Mouse (Mus musculus): ENCODE results near the gene Anks1. TPM values are rescaled to one million over a fixed set of nuclear protein-coding genes. Genes with fewer than 3 reads are reported as not detected.

The Anks1 gene
- polyA plus RNA-seq, 1 experiment from 2014 or later: 14.9 TPM

DNA sequence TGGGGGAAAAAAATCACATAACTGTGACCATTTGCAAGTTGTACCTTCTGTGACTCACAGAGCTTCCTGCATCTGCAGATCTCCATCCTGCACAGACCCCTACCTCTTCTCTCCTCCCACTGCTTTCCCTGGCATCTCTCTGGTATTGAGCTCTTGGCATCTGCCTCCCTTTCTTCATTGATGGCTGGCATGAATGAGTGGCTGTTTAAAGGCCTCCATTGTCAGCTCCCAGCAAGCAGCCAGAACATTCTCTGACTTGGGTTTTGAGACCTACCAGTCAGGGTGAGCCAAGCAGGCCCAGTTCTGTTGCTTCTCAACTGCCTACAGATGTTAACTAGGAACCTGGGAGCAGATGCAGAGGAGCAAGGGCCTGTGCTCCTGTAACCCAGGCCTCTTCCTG is 96.3 kb downstream of the Anks1 start:
- Histone ChIP-seq H3K9ac (no peak overlapping the region), H3K27ac (peak overlapping the region; percentile 86), H3K9me3 (no peaks in the 10 kb centered on the region), H3K4me1 (peaks cover 46% of the 10 kb centered on the region), H3K4me2 (no peak overlapping the region), H3K27me3 (replicated peaks) (no peaks in the 10 kb centered on the region), H3K36me3 (no peaks in the 10 kb centered on the region), H3K4me3 (replicated peaks) (no peak overlapping the region)
- ATAC-seq (ENCODE audit: insufficient read depth, low FRiP score, low read depth): no peak

DNA sequence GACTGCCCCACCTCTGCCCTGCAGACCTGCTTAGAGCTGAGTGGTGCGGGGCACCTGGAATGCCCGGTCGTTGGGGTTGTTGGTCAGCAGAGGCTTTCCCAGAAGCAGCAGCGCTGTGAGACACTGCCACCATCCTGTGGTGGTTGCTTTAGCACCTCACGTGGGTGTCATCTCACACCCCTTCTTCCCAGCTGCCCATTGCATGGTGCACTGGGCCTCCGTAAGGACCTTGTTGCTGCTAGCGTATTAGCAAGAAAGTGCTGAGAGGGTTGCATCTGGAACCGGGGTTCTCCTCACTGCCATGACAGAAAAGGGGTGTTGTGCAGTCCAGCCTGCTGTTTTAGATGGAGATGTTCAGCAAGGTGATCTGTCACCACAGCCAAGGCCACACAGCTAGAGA is 97.1 kb downstream of the Anks1 start:
- Histone ChIP-seq H3K27me3 (replicated peaks) (no peaks in the 10 kb centered on the region), H3K9ac (no peak overlapping the region)
- WGBS: 59% methylated on average over 8 of the region's 8 CpGs

DNA sequence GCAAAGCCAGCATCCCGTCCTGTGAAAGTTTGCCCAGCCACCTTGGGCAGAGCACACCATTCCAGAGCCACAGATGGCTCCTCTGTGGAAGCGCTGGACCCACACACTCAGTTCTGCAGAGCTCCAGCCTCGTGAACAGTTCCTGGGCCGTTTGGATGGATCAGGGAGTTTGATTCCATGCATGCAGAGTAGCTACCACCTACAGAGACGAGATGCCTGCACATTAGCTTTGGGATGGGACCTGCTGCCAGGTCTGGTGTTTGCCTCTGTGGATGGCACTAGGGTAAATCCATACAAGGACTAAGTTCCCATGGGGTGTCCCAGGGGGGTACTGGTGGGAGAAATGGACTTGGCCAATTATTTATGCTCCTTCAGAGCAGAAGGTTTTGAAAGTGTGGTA is 97.5 kb downstream of the Anks1 start:
- peaks cover 50% of the 10 kb centered on the region for H3K4me1 ChIP-seq
- H3K9ac ChIP-seq: no peak overlapping the region
- peak overlapping the region; percentile 49 for H3K4me2 ChIP-seq
- no peaks in the 10 kb centered on the region for H3K27me3 ChIP-seq (replicated peaks)
- peak overlapping the region; percentile 32 for H3K4me3 ChIP-seq (replicated peaks)
- no peaks in the 10 kb centered on the region for H3K9me3 ChIP-seq
- H3K36me3 ChIP-seq: no peaks in the 10 kb centered on the region
- ATAC-seq (ENCODE audit: insufficient read depth, low FRiP score, low read depth): no peak
- H3K27ac ChIP-seq: peak overlapping the region; percentile 86
- WGBS: 39% methylated on average over 5 of the region's 5 CpGs

More for the DNA sequence above, 97.1 kb downstream of the Anks1 start:
- H3K36me3 ChIP-seq: no peaks in the 10 kb centered on the region
- H3K9me3 ChIP-seq: no peaks in the 10 kb centered on the region
- H3K4me3 ChIP-seq (replicated peaks): no peak overlapping the region
- ATAC-seq (ENCODE audit: insufficient read depth, low FRiP score, low read depth): no peak
- H3K27ac ChIP-seq: peak overlapping the region; percentile 86
- H3K4me2 ChIP-seq: peak overlapping the region; percentile 49
- H3K4me1 ChIP-seq: peaks cover 50% of the 10 kb centered on the region

DNA sequence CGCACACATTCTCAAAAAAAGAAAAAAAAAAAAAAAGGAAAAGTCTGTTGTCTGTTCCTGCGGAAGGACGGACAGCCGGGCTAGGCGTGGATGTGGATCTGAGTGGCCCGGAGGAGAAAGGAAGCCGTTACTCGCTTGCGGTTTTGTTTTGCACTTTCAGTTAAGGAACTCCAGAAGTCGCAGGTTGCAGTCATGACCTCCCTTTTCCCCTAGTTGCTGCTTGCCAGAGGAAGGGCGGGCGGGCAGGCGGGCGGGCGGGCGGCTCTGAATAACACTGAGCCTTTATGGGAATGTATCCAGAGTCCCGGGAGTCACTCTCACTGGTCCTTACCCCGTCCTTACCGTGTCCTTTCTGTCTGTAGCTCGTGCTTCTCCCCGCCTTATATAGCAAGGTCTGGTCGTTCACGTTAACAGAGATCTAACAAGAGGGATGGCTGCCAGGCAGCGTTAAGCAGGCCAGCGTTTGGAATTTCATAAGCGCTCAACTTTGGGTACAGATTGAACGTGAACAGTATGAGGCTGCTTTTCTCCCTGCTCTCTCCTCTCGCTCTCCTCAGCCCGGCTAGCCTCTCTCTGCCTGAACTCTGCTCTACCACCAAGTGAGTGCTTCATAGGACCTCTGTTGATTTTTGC is 98.2 kb downstream of the Anks1 start:
- H3K4me3 ChIP-seq (replicated peaks): peak overlapping the region; percentile 32
- peaks cover 50% of the 10 kb centered on the region for H3K4me1 ChIP-seq
- ATAC-seq (ENCODE audit: insufficient read depth, low FRiP score, low read depth): peak; percentile 44
- H3K9ac ChIP-seq: no peak overlapping the region
- H3K27me3 ChIP-seq (replicated peaks): no peaks in the 10 kb centered on the region
- H3K9me3 ChIP-seq: no peaks in the 10 kb centered on the region
- peak overlapping the region; percentile 49 for H3K4me2 ChIP-seq
- H3K36me3 ChIP-seq: no peaks in the 10 kb centered on the region
- WGBS: 2% methylated on average over 29 of the region's 29 CpGs
- H3K27ac ChIP-seq: peak overlapping the region; percentile 86

DNA sequence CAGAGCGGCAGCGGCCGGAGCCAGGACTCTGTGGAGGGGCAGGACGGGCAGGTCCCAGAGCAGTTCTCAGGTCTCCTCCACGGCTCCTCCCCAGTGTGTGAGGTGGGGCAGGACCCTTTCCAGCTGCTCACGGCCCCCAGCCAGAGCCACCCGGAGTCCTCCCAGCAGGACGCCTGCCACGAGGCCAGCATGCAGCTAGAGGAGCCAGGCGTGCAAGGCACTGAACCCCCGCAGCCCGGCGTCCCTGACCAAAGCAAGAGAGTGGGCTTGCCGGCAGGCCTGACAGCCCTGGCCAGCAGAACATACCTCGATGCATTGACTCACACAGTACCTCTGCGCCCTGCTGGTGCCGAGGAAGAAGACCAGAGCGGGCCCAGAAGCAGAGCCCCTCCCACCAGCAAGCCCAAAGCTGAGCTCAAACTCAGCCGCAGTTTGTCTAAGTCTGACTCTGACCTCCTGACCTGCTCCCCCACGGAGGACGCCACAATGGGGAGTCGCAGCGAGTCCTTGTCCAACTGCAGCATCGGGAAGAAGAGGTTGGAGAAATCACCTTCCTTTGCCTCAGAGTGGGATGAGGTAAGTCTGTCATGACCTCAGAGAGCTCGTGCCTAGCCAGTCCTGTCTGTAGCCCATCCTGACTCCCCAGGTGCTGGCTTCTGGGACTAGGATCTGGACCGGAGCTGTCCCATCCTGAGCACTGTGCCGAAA is 98.9 kb downstream of the Anks1 start:
- no peaks in the 10 kb centered on the region for H3K9me3 ChIP-seq
- 13% methylated on average over 27 of the region's 27 CpGs for WGBS
- ATAC-seq (ENCODE audit: insufficient read depth, low FRiP score, low read depth): peak; percentile 12; the same call in 1 of the 2 replicates
- H3K9ac ChIP-seq: peak overlapping the region; percentile 13; the same call in 1 of the 2 replicates
- peak overlapping the region; percentile 32 for H3K4me3 ChIP-seq (replicated peaks)
- H3K27ac ChIP-seq: peak overlapping the region; percentile 86
- peak overlapping the region; percentile 49 for H3K4me2 ChIP-seq
- H3K27me3 ChIP-seq (replicated peaks): no peaks in the 10 kb centered on the region
- H3K36me3 ChIP-seq: no peaks in the 10 kb centered on the region
- H3K4me1 ChIP-seq: peaks cover 51% of the 10 kb centered on the region

DNA sequence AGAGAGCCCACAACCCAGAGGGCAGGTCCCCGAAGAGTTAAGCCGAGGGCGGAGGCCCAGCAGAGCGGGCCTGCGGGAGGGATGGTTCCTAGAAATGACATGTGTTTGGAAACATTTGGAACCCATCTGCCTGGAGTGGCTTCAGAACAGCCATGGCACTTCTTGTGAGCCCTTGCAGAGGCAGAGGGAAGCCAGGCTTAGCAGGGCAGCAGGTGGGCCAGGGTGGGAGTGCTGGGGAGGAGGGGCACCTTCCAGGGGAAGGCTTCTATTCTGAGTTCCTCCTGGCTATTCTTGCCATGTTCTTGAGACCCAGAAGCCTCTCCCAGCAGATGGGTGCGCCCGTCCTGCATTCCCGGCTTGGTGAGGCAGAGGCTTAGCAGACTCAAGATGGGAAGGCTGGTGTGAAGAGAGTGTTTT is 99.5 kb downstream of the Anks1 start:
- ATAC-seq (ENCODE audit: insufficient read depth, low FRiP score, low read depth): no peak
- H3K36me3 ChIP-seq: no peaks in the 10 kb centered on the region
- H3K4me3 ChIP-seq (replicated peaks): peak overlapping the region; percentile 32
- H3K4me2 ChIP-seq: peak overlapping the region; percentile 49
- peaks cover 56% of the 10 kb centered on the region for H3K4me1 ChIP-seq
- peak overlapping the region; percentile 13; the same call in 1 of the 2 replicates for H3K9ac ChIP-seq
- H3K9me3 ChIP-seq: no peaks in the 10 kb centered on the region
- H3K27me3 ChIP-seq (replicated peaks): no peaks in the 10 kb centered on the region
- WGBS: 39% methylated on average over 8 of the region's 8 CpGs
- peak overlapping the region; percentile 86 for H3K27ac ChIP-seq

DNA sequence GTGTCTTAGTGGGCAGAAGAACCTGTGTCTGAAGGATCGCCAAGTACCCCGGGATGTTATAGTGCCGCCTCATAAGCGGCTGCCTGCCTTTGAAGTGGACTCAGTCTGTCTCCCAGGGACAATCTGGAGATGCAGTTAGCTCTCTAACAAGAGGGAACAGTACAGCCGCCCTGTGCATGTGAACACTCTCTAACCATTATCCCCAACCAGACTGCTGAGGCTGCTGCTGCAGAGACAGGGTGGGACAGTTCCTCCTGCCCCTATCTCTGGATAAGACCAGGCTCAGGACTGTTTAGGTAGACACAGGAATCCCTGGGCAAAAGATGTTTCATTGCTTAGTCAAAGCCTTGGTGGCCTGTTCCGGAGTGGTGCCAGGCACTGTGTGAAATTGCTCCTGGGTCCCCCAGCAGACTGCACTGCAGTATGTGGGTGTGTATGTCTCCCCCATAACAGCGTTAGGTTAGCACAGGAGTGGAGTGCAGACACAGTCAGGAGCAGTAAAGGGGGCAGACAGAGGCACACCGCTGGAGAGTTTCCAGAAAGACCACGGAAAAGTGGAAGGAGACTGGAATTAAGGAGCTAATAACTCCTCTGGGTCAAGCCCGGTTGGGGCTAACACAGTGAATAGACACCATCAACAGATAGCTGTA is 100.1 kb downstream of the Anks1 start:
- Histone ChIP-seq H3K36me3 (no peaks in the 10 kb centered on the region), H3K9ac (peak overlapping the region; percentile 13; the same call in 1 of the 2 replicates), H3K27ac (peak overlapping the region; percentile 86; the same call in 1 of the 2 replicates), H3K9me3 (no peaks in the 10 kb centered on the region), H3K4me1 (peaks cover 59% of the 10 kb centered on the region), H3K4me2 (peak overlapping the region; percentile 49), H3K27me3 (replicated peaks) (no peaks in the 10 kb centered on the region), H3K4me3 (replicated peaks) (peak overlapping the region; percentile 32)
- no peak for ATAC-seq (ENCODE audit: insufficient read depth, low FRiP score, low read depth)
- whole genome bisulfite sequencing: 73% methylated on average over 10 of the region's 10 CpGs

DNA sequence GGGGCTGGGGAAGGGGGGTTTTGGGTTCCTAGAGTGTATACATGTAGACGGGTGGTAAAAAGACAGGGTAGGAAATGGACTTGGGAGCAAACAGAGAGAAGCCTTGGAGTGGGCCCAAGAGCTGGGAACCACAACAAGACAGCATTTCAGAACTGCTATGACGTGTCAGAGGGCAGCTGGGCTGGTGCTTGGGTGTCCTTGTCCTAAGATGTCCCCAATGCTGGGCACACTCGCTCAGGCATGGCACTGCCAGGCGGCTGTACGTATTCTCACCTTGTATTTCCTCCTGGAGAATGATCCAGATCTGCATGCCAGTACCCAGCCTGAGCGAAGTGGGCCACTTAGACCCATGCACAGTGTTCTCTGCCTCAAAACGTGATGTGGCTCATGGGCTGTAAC is 100.6 kb downstream of the Anks1 start:
- ATAC-seq (ENCODE audit: insufficient read depth, low FRiP score, low read depth): no peak
- Histone ChIP-seq H3K27ac (no peak overlapping the region), H3K4me2 (peak overlapping the region; percentile 49), H3K27me3 (replicated peaks) (no peaks in the 10 kb centered on the region), H3K4me1 (peaks cover 62% of the 10 kb centered on the region), H3K9ac (no peak overlapping the region), H3K36me3 (no peaks in the 10 kb centered on the region), H3K9me3 (no peaks in the 10 kb centered on the region), H3K4me3 (replicated peaks) (no peak overlapping the region; the same call in 1 of the 2 replicates)
- 83% methylated on average over 7 of the region's 7 CpGs for WGBS

DNA sequence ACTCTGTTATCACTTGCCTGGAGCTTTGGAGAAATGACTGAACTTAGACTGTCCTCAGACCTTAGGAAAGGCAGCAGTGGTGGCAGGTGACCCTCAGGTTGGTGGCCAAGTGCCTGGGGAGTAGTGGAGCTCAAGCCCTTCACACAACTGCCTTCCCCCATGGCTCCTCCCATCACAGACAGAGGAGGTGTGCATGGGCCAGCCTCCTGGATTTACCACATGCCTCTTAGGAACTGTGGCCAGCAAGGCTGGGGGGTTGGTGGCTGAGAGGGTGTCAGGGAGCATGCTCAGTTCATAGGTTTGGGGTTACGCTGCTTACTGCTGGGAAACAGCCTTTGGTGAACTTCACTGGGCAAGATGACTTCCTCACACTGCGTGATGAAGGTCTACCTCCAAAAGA is 101.8 kb downstream of the Anks1 start:
- no peak overlapping the region for H3K4me2 ChIP-seq
- no peaks in the 10 kb centered on the region for H3K9me3 ChIP-seq
- 93% methylated on average over 2 of the region's 2 CpGs for WGBS
- no peaks in the 10 kb centered on the region for H3K36me3 ChIP-seq
- no peak overlapping the region for H3K4me3 ChIP-seq (replicated peaks)
- no peaks in the 10 kb centered on the region for H3K27me3 ChIP-seq (replicated peaks)
- H3K4me1 ChIP-seq: peaks cover 65% of the 10 kb centered on the region
- no peak overlapping the region for H3K9ac ChIP-seq
- no peak overlapping the region for H3K27ac ChIP-seq
- ATAC-seq (ENCODE audit: insufficient read depth, low FRiP score, low read depth): no peak

DNA sequence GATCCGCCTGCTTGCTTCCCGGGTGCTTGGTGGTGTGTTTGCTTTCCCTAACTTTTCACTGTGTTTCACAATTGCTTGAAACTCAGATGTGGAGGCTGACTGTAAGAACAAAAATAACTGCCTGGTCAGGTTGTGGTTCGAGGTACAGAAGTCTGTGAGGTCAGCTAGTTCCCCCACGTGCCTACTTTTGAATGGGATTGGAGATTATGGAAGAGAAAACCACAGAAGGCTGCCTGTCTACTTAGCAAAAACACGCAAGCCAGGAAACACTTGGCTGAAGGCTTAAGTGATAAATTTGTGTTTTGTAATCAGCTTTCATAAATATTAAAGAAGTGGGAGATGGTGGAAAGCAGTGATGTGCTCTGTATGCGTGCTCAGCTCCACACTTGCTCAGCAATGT is 103.7 kb downstream of the Anks1 start:
- WGBS: 49% methylated on average over 6 of the region's 6 CpGs
- no peak for ATAC-seq (ENCODE audit: insufficient read depth, low FRiP score, low read depth)
- Histone ChIP-seq H3K4me1 (peaks cover 49% of the 10 kb centered on the region), H3K4me3 (replicated peaks) (no peak overlapping the region), H3K36me3 (no peaks in the 10 kb centered on the region), H3K27me3 (replicated peaks) (no peaks in the 10 kb centered on the region), H3K9ac (no peak overlapping the region), H3K9me3 (no peaks in the 10 kb centered on the region), H3K4me2 (peak overlapping the region; percentile 31), H3K27ac (peak overlapping the region; percentile 91)

DNA sequence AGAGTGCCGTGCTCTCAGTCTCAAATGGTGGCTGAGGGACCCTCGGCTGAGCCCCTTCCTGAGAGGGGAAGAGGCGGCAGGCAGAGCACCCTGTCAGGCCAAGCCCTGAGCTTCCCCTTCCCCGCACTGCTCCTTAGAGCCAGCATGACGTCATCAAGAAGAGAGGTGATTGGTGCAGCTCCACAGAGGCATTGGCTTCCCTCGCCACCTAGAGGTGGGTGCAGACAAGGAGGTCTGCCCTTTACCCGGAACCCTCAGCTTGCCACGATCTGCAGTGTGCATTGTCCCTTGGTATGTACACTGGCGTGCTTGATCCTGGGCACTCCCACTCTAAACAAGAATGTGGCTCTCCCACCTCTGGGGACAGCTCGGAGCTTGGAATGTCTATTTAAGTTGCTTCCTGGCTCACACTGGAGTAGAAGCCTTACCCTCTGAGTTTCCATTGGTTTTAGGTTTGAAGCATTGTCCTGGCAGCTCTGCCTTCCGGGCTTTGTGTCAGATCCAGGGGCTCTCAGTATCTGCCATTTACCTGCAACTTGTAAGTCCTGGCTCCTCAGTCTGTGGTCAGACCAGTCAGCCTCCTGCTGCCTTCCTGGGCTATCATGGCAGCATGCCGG is 104.3 kb downstream of the Anks1 start:
- Histone ChIP-seq H3K27me3 (replicated peaks) (no peaks in the 10 kb centered on the region), H3K9me3 (no peaks in the 10 kb centered on the region), H3K4me1 (peaks cover 45% of the 10 kb centered on the region), H3K36me3 (no peaks in the 10 kb centered on the region), H3K27ac (peak overlapping the region; percentile 91), H3K9ac (no peak overlapping the region), H3K4me2 (peak overlapping the region; percentile 31), H3K4me3 (replicated peaks) (no peak overlapping the region)
- ATAC-seq (ENCODE audit: insufficient read depth, low FRiP score, low read depth): peak; percentile 90
- WGBS: 14% methylated on average over 12 of the region's 12 CpGs

DNA sequence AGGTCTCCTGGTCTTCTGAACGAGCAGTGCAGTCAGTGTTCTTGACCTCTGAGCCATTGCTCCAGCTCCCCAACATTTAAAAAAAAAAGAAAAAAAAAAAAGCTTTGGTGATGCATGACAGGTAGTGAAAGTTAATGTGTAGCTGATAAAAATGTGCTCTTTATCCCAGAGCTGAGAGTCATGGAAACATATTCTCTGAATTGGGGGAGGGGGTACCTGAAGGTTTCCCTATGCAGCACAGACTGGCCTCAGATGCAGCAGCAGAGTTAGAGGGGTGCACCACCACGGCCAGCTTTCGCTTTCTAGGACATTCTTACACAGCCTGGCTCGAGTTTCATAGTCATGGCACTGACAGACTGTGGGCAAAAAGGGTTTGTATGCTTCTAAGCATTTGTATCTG is 105.3 kb downstream of the Anks1 start:
- Histone ChIP-seq H3K4me1 (peaks cover 45% of the 10 kb centered on the region), H3K9ac (no peak overlapping the region), H3K27ac (peak overlapping the region; percentile 91), H3K27me3 (replicated peaks) (no peaks in the 10 kb centered on the region), H3K9me3 (no peaks in the 10 kb centered on the region), H3K36me3 (no peaks in the 10 kb centered on the region), H3K4me3 (replicated peaks) (no peak overlapping the region), H3K4me2 (no peak overlapping the region)
- 51% methylated on average over 4 of the region's 4 CpGs for WGBS
- no peak for ATAC-seq (ENCODE audit: insufficient read depth, low FRiP score, low read depth)

Data from stomach, embryonic 15.5 days (tissue).